Mouse (Mus musculus): ENCODE results near the gene Myl12a.

GRCm38 (mm10) chr17:70986831-70987660 is 15.6 kb downstream of the Myl12a start:
- no peak for TF ChIP-seq POLR2A (IDR thresholded peaks at IDR 0.05; ENCODE audit: extremely low read depth, insufficient read depth, low read length)
- TF ChIP-seq CTCF (IDR thresholded peaks at IDR 0.05; ENCODE audit: low read depth, low read length) = no peak

Measured in liver, adult 2 months (tissue).